Mouse (Mus musculus) frontal cortex, postnatal 10 days (tissue): ENCODE data around the gene Areg.

Experiments used
- DNase-seq, 2 experiments: peaks; one replicate each; pipeline ENCODE4 v3.0.0; 2022; ENCODE audit warnings: low spot score in 2 of 2, mixed read lengths in 1 of 2

The Areg gene

DNA sequence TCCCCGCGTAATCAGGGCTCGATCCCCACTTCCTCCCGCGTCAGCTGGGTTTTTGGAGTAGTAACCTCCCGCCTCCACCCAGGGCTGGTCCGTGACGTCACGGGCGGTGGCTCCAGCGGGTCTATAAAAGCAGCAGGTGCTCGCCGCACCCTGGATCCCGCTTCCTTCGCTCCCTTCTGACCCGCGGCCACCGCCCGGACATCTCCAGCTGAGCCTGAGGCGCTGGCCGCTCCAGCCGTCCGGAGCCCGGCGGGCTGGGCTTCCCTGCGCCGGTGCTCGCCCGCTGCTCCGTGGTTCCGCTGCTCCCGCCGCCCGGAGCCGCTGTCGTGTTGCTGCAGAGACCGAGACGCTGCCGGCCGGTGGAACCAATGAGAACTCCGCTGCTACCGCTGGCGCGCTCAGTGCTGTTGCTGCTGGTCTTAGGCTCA lies at the start of gene Areg:
Gene Areg (plus strand): TSS at position 154 of the 428 bp plus-strand sequence.
- peak in 1 of 2 experiments; percentile 29 for DNase-seq

DNA sequence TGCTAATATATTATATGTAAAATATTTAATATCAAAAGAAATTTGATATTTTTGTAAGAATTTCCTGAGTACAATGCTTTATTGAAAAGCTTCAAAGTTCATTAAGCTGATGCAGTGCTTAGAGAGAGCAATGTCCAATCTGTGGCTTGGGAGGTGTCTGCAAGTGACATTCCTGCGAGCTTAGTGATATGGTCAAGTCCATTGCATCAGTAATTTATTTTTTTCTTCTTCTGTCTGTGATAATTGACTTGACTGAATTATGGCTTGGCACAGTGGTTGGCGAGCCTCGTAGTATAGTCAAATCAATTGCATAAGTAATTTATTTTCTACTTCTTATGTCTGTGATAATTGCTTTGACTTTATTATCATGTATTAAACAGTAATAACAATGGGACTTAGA lies 49.1 kb upstream of the Areg start:
- no peak for DNase-seq

DNA sequence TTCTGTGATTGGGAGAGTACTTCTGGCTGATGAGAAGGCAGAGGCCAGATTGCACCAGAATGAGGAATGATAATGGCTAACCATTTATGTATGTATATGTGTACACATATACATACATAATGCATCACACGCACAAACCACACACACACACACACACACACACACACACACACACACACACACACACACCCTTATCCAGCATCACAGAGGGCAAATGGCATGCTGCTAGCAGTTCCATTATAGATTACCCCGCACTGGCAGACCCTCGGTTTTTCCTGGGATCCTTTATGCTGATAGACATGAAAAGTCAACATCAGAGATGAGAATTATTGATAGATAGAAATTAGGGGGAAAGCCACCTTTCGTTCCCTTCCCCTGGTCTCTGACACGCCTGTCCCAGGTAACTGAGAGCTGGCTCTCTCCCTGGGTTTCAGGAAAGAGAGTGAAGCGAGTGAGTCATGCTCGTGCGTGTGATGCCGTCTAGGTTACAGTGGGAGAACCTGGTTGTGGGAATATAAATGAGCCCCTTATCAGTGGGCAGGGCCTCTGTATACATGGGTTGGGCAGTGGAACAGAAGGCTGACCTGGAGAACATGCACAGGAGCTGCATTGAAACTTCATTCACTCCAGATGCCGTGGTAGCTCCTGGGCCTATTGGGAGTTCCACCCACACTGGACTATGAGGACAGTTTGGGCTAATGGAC lies 41.3 kb upstream of the Areg start:
- no peak for DNase-seq

DNA sequence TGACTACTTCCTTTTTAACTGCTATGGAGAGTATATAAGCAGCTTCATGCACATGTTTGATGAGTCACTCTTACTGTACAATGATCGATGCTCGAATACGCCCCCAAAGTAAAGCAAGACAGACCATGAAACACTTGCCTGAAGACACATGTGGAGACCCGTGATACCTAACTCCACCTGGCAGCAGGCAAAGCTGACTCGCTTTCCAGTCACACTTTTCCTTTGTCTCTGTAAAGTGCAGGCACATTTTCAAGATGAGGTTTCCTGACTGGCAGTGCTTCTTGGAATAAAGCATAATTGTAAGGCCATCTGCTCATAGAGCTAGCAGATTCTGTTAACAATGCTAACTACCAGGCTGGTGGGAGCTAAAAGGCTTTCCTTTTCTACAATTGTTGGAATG lies 37.7 kb upstream of the Areg start:
- DNase-seq: no peak

DNA sequence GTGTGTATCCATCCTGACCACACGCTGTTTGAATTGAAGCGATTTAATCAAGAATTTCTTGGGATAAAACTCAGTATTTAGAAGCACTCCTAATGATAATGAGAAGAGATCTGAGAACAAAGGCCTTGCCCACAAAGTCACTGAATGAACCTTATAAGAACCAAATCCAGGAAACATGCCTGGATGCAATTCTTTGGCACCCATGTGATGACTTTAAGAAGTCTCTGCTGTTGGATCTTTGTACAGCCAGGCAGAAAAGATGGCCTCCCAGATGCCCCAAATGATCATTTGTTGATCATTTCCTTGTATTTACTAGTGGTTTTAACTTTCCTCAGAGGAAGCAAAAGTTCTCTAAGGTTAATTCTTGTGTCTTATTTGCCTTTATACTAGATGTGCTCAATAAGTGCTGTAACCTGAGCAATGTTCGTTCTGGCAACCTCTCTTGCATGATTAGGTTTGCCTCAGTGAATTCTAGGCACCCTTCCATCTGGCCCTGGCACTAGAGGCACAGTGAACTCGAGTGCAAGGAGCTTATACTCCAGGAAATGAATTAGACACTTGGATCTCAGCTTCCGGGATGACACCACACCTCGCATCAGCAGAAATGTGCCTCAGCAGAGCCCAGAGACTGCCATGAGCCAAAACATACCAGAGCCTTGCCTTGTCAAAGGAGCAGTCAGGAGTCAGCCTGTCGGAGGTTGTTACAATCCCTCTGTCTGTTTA lies 35.3 kb upstream of the Areg start:
- DNase-seq: peak; percentile 5 to 6

DNA sequence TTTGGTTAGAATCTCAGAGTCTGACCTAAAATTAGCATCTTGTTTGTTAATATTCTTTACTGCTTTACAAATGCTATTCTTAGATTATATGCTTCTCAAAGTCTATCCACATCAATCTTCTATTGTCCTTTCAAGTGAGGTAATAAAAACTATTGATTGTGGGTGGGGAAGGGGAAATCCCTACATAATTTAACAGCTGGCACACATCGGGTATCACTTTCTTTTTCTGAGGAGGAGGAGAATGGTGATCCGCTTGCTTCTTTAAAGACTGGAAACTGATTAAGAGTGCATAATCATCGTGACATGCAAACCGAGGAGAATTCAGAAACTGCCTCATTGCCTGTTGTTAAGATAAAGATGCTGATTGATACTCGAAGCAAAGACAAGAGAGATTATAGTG lies 33.2 kb upstream of the Areg start:
- no peak for DNase-seq

DNA sequence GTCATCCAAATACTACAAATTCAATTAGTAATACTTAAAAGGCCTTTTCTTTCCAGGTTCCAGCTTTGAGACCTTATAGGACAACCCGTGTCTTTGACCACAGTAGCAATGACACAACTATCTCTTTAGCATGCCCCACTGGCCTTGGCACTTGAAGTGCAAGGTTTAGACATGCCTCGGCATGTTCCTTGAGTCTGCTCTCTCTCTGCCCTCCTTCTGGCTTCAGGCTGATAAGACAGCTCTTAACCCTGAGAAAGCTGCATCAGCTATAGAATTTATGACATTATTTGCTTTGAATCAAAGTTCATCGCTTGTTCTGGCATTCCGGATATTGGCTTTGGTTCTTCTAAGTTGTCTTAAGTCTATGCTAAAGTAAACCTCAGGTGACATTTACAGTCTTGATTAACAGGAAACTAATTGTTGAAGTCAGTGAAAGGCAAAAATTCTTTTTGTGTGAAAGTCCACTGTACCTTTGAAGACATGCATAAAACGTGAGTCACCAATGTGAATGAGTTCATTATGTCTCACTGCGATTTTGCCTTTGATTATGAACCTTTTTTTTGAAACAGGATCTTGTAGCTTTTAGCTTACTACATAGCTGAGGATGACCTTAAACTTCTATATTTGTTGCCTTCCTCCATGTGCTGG lies 29.3 kb upstream of the Areg start:
- DNase-seq: no peak

DNA sequence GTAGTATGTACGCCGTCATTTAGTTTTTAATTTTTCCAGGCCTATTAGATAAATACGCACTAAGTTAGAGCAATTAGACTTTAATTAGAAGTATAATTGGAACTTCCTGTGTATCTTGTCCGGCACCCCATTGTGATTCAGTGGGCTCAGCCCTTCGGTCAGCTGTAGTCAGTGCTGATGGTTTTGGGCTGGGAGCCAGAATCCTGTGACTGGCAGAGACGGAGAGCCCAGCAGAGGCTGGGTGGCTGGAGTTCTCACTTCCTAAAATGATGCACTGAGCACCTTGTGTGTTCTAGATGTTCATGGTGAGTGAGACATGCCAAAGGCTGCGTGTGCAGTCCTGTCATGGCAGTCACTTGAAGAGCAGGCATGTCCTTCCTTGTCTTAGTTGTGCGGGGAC lies 28.4 kb upstream of the Areg start:
- peak in 1 of 2 experiments; percentile 5 for DNase-seq

DNA sequence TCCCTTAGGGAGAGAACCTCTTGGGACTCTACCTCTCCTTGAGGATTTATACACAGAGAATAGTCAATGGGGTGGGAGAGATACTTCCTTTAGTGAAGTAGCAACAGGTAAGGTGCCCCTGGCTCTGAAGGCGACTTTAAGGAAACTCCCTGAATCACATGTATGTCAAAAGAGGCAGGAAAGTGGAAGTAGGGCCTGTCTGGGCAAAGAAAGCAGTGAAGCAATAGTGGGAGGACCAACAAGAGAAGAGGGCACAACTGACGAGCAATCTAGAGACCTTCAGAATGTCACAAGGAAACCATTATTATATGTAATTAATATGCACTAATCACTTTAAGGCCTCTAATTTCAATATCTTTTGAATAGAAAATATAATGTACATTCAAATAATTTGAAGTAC lies 25.4 kb upstream of the Areg start:
- no peak for DNase-seq

DNA sequence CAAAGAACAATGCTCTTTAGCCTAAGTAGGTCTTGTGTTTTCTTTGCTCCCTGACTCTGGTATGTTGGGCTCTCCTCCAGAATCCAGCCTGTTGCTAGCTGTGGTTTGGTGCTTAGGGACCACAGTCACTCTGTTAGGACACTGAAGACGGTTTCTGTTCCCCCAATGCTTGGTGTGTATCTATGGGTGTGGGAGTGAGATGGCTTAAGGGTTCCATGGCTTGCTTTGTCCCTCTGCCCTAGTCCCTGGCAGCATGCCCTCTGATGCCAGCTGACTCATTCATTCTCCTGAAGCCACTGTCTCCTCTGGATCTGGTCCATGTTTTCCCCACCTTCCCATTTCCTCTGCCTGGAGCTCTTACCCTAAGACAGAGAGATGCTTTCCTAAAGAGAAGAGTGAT lies 24.8 kb upstream of the Areg start:
- no peak for DNase-seq

DNA sequence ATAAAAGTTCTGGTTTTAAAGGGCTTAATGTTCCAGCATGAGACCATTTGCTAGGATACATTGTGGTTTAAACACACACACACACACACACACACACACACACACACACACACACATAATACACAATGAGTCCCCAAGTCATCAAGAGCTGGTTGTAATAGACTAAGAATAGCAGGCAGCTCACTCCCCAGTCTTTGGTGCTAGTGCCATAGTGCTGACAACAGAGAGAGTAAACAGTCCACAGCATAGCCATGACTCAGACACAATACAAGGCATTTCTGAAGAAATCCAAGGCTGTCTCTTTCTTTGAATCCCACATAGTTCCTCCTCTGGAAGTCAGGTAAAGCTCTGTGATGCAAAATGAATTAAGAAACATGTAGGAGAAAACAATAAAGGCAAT lies 20.8 kb upstream of the Areg start:
- no peak for DNase-seq

DNA sequence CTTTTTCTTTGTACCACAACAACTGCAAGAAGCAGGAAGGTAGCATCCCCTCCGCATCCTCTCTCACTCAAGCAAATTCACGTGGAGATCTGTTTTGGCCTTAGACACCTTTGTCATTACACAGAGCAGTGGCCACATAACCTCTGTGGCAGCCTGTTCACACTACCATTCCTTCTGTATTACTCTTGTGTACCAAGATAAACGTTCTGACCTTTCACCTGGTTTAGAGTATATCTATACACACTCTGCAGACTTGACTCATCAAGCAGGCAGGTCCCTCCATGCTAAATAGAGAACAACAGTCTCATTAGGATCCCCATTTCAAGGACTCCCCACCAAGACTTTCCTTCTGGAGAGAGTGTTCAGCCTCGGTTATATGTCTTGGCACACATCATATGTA lies 16.0 kb upstream of the Areg start:
- DNase-seq: no peak

DNA sequence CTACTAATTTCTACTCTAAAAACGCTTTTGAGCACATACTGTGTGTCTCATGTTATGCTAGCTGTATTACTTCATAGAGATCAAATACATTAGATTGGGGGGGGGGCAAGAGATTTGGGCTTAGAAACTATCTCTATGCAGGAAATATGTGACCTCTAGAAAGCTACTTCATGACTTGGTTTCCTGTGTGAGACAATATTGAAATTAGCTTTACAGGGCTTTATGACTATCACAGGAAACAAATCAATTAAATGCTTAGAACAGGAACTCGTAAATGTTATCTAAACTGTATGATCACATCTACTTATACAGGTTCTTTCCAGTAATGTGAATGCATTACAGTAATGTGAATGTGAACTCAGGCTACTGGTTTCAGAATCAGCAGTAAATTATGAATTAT lies 15.3 kb upstream of the Areg start:
- no peak for DNase-seq

DNA sequence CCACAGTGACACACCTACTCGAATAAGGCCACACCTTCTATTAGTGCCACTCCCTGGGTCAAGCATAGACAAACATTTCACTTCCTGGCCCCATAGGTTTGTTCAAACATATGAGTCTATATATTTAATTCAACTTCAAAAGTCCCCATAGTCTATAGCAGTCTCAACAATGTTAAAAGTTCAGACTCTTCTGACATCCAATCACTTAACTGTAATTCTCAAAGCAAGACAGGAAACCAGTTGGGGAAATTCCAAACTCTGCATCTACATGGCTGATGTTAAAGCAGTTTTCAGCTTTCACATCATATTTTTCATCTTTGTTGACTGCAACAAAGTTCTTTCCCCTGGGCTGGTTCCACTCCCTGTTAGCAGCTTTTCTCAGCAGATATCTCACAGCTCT lies 12.8 kb upstream of the Areg start:
- no peak for DNase-seq

DNA sequence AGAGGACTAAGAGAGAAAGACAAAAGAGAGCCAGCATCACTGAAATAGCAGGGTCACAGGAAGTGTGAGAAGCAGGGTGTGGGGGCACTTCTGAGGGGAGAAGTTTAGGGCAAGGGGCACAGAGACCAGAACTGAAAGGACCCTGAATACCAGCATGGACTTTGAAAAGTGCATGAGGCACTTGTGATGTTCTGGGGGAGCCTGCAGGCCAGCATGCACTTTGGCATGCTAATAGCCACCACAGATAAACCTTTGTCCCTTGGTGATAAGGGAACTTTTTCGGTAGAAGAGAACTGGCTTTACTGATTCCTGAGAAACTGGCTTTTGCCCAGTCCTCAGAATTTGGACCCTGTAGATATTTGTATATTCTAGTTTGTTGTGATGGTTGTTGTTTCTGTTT lies 4.4 kb upstream of the Areg start:
- DNase-seq: no peak

DNA sequence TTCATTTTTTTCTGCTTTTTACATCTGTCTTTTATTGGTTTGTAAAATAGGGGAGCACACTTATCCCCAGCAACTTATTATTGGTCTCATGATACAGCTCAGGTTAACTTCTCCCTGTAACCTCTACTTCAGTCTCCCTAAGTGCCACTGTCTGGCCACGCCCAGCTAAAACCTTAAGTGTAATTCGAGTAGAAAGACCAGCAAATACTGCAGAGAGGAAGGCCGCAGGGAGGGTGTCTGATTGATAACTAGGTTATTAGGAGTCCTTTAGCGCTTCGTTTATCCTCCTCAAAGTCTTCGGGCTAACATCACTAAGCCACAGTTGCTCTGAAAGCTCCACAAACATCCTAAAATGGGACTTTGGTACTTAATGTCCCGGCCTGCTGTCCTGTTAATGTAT lies 429 bp upstream of the Areg start:
- DNase-seq: no peak

DNA sequence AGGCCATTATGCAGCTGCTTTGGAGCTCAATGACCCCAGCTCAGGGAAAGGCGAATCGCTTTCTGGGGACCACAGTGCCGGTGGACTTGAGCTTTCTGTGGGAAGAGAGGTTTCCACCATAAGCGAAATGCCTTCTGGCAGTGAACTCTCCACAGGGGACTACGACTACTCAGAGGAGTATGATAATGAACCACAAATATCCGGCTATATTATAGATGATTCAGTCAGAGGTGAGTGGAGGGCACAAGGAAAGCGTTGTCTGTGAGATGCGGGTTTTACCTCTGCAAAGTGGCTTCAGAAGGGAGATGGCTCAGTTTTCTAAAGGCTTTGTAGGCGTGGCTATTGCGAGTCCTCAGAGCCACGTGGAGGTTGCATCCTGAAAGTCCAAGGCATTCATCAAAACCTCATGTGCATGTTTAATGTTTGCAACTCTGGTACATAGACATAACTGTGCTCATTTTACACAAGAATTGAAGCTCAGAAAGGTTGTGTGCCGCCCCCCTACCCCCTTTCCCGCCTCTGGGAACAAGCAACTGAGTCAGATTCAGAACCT lies 1.6 kb downstream of the Areg start:
- DNase-seq: no peak

DNA sequence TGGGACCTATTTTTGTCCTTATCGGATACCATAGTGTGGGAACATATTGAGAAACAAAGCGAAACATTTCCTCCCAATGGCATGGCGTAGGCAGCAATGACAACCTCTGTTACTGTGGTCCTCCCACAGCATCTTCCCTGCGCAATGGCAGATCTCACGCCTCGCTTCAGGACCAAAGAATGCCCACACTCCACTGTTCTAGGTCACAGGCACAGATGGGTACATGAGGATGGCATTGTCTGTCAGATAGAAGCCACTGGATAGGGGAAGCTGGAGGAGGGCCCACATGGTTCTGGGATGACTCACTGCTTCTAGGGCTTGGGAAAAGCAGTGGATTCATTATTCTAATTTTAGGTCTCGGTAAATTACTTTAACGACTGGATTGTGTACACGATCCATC lies 5.6 kb downstream of the Areg start:
- DNase-seq: no peak

DNA sequence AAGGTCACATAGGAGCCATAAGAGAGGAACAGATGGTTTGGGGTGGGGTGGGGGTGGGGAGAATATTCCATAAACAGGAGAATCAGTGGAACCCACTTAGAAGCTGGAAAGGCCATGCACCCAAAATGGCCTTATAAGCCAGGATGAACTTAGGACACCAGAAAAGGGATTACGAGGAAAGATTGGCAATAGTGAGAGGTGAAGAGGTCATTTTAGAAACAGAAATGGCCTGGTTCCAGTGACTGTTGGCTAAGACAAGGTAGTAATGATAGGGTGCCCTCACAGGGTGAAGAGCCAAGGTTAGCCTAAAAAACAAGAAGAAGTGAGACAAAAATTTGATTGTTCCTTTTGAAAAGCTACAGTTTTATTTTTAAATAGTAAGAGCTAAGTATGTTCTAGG lies 7.6 kb downstream of the Areg start:
- DNase-seq: no peak

DNA sequence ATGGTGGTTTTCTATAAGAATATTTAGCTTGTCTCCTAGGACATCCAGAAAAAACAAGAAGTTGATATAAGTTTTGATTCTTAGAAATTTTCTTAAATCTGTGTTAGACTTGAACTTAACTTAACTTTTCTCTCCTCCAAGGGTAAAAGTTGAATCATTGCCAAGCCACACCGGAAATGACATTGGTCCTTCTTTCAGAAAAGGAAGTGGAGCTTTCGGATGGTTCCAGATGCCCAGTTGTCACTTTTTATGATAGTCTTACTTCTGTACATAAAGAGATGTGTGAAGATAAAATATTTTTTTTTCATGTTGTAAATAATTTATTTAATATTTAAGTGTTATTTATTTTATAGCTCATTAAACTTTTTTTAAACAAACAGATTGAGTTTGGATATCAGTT lies 8.7 kb downstream of the Areg start:
- no peak for DNase-seq

DNA sequence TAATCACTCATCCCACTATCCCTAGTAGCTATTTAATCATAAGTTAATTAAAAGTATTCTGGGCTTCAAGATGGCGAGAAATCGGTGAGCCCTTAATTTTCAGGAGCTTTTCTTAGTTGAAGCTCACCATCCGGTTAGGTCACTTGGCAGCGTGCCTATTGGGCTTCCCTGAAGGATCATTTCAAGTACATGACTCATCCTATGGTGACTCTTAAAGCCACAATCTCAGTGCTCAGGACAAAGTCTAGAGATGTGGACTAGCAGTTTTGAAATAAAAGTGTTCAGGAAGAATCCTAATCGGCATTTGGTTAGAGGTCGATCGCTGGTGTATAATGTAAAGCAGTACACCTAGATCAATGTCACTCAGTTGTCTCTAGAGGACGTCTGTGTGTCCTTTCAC lies 17.3 kb downstream of the Areg start:
- no peak for DNase-seq

DNA sequence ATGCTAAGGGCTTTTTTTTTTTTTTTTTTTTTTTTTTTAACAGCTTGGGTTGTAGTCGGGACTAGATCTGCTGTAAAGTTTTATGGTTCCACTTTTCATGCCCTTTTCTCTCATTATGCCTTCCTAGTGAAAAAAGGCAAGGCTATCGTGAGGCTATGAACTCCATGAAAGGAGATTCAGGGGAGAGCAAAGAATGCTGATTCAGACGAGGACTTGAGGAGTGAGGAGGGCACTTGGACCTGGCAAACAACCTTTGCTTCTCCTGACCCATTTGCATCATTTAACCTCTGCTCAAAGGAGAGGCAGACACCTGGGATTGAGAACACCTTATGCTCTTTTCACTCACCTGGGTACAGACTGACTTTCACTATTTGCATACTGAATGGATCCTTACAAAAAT lies 17.8 kb downstream of the Areg start:
- DNase-seq: no peak

DNA sequence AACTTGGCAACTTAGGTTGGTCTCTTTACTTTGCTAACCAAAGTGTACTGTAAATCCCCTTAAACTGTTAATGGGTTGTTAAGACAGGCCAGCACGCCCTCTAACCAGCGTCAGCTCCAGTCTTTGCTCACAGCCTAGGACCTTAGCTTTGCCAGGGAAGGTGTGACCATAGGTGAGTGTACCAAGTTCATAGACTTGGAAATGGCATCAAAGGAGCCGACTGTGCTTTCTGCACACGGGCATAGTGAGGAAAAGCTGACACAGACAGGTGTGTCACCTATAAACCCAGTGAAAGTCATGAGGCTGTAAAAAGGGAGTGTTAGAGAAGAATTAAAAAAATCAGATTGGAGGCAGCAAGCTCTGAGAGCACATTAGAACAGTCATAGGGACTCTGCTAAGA lies 23.4 kb downstream of the Areg start:
- DNase-seq: no peak
